Mouse (Mus musculus): Measurements from ENCODE around the gene Map2k6.
"Not testable (repeated sequence)": the region's sequence is repeated elsewhere in the genome, so short reads cannot be mapped to it uniquely, and the experiment has no call there.

Gene Map2k6

GRCm38 (mm10) chr11:110398553-110399239, at the start of gene Map2k6:
Gene Map2k6 (plus strand): TSS chr11:110399122.
- peak; percentile 67 for DNase-seq (ENCODE audit: extremely low spot score, low read depth, low spot score)

GRCm38 (mm10) chr11:110354261-110354660, 44.7 kb upstream of the Map2k6 start:
- DNase-seq (ENCODE audit: extremely low spot score, low read depth, low spot score), result no peak

GRCm38 (mm10) chr11:110355131-110355530, 43.8 kb upstream of the Map2k6 start:
- not testable (repeated sequence) for DNase-seq (ENCODE audit: extremely low spot score, low read depth, low spot score)

- DNase-seq (ENCODE audit: extremely low spot score, low read depth, low spot score), result no peak
These were observed 41.0 kb upstream of the Map2k6 start for GRCm38 (mm10) chr11:110357756-110358551.

- no peak for DNase-seq (ENCODE audit: extremely low spot score, low read depth, low spot score)
These were observed 33.9 kb upstream of the Map2k6 start for GRCm38 (mm10) chr11:110365016-110365415.

- no peak for DNase-seq (ENCODE audit: extremely low spot score, low read depth, low spot score)
These were observed 32.0 kb upstream of the Map2k6 start for GRCm38 (mm10) chr11:110366902-110367301.

GRCm38 (mm10) chr11:110367638-110368037, 31.3 kb upstream of the Map2k6 start:
- no peak for DNase-seq (ENCODE audit: extremely low spot score, low read depth, low spot score)

- DNase-seq (ENCODE audit: extremely low spot score, low read depth, low spot score), result no peak
These were observed 29.5 kb upstream of the Map2k6 start for GRCm38 (mm10) chr11:110369312-110370019.

GRCm38 (mm10) chr11:110371827-110372226, 27.1 kb upstream of the Map2k6 start:
- no peak for DNase-seq (ENCODE audit: extremely low spot score, low read depth, low spot score)

GRCm38 (mm10) chr11:110372266-110372954, 26.5 kb upstream of the Map2k6 start:
- no peak for DNase-seq (ENCODE audit: extremely low spot score, low read depth, low spot score)

- no peak for DNase-seq (ENCODE audit: extremely low spot score, low read depth, low spot score)
These were observed 24.9 kb upstream of the Map2k6 start for GRCm38 (mm10) chr11:110374036-110374435.

- DNase-seq (ENCODE audit: extremely low spot score, low read depth, low spot score), result no peak
These were observed 19.1 kb upstream of the Map2k6 start for GRCm38 (mm10) chr11:110379661-110380309.

- DNase-seq (ENCODE audit: extremely low spot score, low read depth, low spot score), result no peak
These were observed 18.6 kb upstream of the Map2k6 start for GRCm38 (mm10) chr11:110380310-110380668.

GRCm38 (mm10) chr11:110385487-110385886, 13.4 kb upstream of the Map2k6 start:
- no peak for DNase-seq (ENCODE audit: extremely low spot score, low read depth, low spot score)

GRCm38 (mm10) chr11:110392763-110393162, 6.2 kb upstream of the Map2k6 start:
- DNase-seq (ENCODE audit: extremely low spot score, low read depth, low spot score), result no peak

GRCm38 (mm10) chr11:110394788-110395452, 4.0 kb upstream of the Map2k6 start:
- no peak for DNase-seq (ENCODE audit: extremely low spot score, low read depth, low spot score)

GRCm38 (mm10) chr11:110396085-110396484, 2.8 kb upstream of the Map2k6 start:
- DNase-seq (ENCODE audit: extremely low spot score, low read depth, low spot score), result no peak

- peak; percentile 42 for DNase-seq (ENCODE audit: extremely low spot score, low read depth, low spot score)
These were observed 573 bp downstream of the Map2k6 start for GRCm38 (mm10) chr11:110399240-110400150.

GRCm38 (mm10) chr11:110400283-110400682, 1.4 kb downstream of the Map2k6 start:
- no peak for DNase-seq (ENCODE audit: extremely low spot score, low read depth, low spot score)

Measured in hindlimb bud, embryonic 11.5 days (tissue).